Mouse (Mus musculus) CD4-positive, CD25-positive, alpha-beta regulatory T cell (primary cell): Measurements from ENCODE around the gene Olfr1192-ps1. TPM values are rescaled to one million over a fixed set of nuclear protein-coding genes. Genes with fewer than 3 reads are reported as not detected.

Source experiments
- polyA plus RNA-seq: library from polyadenylated mRNA; unstranded; fragments of 100-300 nt; shearing (Covaris generic); gene quantifications from one replicate; pipeline ENCODE4 v1.2.1, GENCODE M21; 2017

The Olfr1192-ps1 gene
- not detected for polyA plus RNA-seq

DNA sequence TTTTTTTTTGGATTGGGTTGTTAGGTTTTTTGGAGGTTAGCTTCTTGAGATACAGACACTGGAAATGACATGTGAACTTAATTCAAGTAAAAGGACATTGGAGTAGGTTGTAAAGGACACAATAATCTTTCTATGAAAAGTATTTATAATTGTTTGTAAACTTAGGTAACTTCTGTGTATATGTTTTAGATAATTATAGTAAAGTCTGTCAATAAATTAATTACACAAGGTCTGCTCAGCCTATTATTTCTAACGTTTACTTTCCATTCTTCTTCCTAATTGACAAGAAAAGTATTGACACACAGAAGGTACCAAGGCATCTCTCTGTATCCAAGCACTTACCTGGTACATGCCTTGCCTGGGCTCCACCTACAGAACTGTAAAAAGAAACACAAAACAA, at the start of gene Olfr1192-ps1:
Gene Olfr1192-ps1 (plus strand): TSS at position 301 of the 400 bp plus-strand sequence.

DNA sequence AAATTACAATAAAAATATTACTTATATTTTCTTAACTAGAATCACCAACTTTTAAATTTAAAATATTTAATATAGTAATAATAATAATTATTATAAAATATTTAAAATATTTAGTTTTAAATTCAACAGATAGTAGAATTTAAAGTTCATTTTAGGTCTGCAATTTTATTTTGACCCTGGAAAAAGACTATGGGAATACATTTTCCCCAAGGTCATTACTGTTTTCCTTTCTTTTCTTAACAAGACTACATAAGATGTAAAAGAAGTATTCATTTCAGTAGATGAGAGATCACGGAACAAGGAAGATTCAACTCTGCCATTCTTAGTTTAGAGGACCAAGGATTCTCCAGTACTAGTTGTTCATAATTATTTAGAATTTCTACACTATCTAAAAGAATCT, 8.1 kb upstream of the Olfr1192-ps1 start, which contains the start of gene Olfr1191-ps1:
Gene Olfr1191-ps1 (plus strand): TSS at position 301 of the 400 bp plus-strand sequence.

DNA sequence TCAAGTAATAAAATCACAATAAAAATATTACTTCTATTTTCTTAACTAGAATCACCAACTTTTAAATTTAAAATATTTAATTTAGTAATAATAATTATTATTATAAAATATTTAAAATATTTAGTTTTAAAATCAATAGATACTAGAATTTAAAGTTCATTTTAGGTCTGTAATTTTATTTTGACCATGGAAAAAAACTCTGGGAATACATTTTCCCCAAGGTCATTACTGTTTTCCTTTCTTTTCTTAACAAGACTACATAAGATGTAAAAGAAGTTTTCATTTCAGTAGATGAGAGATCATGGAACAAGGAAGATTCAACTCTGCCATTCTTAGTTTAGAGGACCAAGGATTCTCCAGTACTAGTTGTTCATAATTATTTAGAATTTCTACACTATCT, 27.0 kb downstream of the Olfr1192-ps1 start, which contains the start of gene Olfr1193:
Gene Olfr1193 (plus strand): TSS at position 301 of the 400 bp plus-strand sequence.

DNA sequence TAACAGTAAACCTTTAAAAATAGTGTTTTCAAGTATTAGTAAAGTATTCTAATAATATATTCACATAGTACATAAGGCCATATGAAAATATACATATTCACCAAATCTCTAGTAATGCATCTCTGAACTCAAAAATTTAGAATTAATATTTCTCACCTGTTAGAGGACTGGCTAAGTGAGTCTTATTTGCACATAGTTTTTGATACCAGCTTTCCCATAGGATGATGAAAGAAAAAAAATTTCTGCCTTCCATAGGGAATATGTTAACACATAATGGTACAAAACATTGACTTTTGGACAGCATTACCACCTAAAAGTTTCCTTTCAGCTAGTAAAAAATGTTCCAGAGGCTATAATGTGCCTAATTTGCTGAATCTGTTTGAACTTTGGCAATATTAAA, 40.8 kb downstream of the Olfr1192-ps1 start, which contains the start of gene Olfr1195:
Gene Olfr1195 (minus strand): TSS at position 101 of the 400 bp plus-strand sequence.

DNA sequence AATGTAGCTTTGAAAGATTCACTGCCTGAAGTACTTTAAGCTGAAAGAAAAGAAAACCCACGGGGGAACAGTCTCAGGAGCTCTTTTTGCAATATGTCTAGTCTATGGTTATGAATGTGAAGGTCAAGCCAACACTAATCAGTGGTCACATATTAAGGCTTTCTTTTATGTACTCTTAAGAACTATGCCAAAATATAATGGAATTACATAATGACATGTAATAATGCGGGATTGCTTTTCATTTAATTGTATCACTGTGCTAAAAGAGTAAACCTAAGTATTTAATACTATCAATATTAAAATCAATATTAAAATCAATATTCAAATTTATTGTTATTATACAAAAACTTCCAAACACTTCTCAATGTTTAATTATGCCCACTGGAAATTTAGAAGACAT, 56.2 kb downstream of the Olfr1192-ps1 start, which contains the start of gene Olfr1196:
Gene Olfr1196 (minus strand): TSS at position 101 of the 400 bp plus-strand sequence.

Other genes starting within 250 kb of the Olfr1192-ps1 start
- gene Olfr1179, start 242.1 kb upstream of the Olfr1192-ps1 start, polyA plus RNA-seq, result not detected
- not detected for gene Olfr1180, start 229.4 kb upstream of the Olfr1192-ps1 start, polyA plus RNA-seq
- 0.06 TPM for gene Olfr1181, start 222.3 kb upstream of the Olfr1192-ps1 start, polyA plus RNA-seq
- gene Gm13757, start 199.4 kb upstream of the Olfr1192-ps1 start, polyA plus RNA-seq, result not detected
- gene Olfr1183, start 193.6 kb upstream of the Olfr1192-ps1 start, polyA plus RNA-seq, result not detected
- gene Olfr1184, start 164.9 kb upstream of the Olfr1192-ps1 start, polyA plus RNA-seq, result 0.19 TPM
- 0.05 TPM for gene Olfr1185-ps1, start 155.2 kb upstream of the Olfr1192-ps1 start, polyA plus RNA-seq
- not detected for gene Olfr1186, start 130.0 kb upstream of the Olfr1192-ps1 start, polyA plus RNA-seq
- not detected for gene Olfr1188, start 91.6 kb upstream of the Olfr1192-ps1 start, polyA plus RNA-seq
- gene Olfr1189, start 62.1 kb upstream of the Olfr1192-ps1 start, polyA plus RNA-seq, result not detected
- gene Olfr1191-ps1, start 8.0 kb upstream of the Olfr1192-ps1 start, polyA plus RNA-seq, result 0.05 TPM
- not detected for gene Olfr1193, start 27.1 kb downstream of the Olfr1192-ps1 start, polyA plus RNA-seq
- gene Olfr1195, start 40.7 kb downstream of the Olfr1192-ps1 start, polyA plus RNA-seq, result 0.11 TPM
- gene Olfr1196, start 56.1 kb downstream of the Olfr1192-ps1 start, polyA plus RNA-seq, result not detected
- gene Olfr1197, start 83.9 kb downstream of the Olfr1192-ps1 start, polyA plus RNA-seq, result not detected
- gene Olfr1198, start 102.9 kb downstream of the Olfr1192-ps1 start, polyA plus RNA-seq, result not detected
- gene Olfr1199, start 112.0 kb downstream of the Olfr1192-ps1 start, polyA plus RNA-seq, result not detected
- not detected for gene Olfr1200, start 122.0 kb downstream of the Olfr1192-ps1 start, polyA plus RNA-seq
- not detected for gene Olfr1201, start 144.5 kb downstream of the Olfr1192-ps1 start, polyA plus RNA-seq
- gene Olfr1202, start 166.0 kb downstream of the Olfr1192-ps1 start, polyA plus RNA-seq, result not detected
- not detected for gene Olfr1205, start 181.2 kb downstream of the Olfr1192-ps1 start, polyA plus RNA-seq
- not detected for gene Olfr1204, start 200.8 kb downstream of the Olfr1192-ps1 start, polyA plus RNA-seq
- gene Olfr1206, start 214.7 kb downstream of the Olfr1192-ps1 start, polyA plus RNA-seq, result 0.11 TPM